Mouse (Mus musculus): Measurements from ENCODE around the gene Npcd. TPM values are rescaled to one million over a fixed set of nuclear protein-coding genes. Genes with fewer than 3 reads are reported as not detected.

The Npcd gene
- not detected in 2 replicates for polyA plus RNA-seq (2012; rRNA removed)

DNA sequence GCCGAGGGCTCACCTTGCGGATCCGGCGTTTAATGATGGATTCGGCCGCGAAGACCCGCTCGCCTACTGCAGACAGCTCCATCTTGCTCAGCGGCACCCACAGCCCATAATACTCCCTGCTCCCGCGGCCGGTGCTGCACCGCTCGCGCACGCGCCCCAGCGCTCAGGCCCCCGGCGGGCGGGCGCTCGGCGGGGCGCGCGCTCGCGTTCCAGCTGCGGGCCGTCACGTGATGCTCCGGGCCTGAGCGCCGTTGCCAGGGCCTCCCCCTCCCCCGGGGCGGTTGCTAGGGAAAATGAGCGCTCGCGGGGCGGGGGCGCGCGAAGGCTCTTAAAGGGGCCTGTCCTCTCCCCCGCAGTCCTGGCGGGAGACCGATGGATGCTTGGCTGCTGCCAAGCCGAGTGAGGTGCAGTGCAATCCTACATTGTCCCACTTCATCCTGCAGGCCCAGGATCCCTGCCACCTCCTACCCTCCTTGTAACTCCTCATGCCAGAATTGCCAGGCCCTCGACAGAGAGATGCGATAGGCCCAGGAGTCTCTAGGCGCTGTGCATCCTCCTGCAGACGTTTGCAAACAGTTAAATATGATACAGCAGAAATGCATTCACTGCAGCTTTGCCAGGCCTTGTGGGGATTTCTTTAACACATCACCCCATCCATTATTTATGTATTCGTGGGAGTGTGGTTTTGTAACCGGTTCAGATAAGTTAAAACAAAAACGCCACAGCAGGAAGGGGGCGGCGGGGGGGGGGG, at the start of gene Npcd, which contains the start of gene Cbx6:
Gene Npcd (minus strand): TSS at position 108 of the 751 bp plus-strand sequence.
Gene Cbx6 (minus strand): TSS at position 559 of the 751 bp plus-strand sequence.
- DNase-seq (ENCODE audit: low read depth, low spot score): no peak
- WGBS: 4% methylated on average over 58 of the region's 58 CpGs

DNA sequence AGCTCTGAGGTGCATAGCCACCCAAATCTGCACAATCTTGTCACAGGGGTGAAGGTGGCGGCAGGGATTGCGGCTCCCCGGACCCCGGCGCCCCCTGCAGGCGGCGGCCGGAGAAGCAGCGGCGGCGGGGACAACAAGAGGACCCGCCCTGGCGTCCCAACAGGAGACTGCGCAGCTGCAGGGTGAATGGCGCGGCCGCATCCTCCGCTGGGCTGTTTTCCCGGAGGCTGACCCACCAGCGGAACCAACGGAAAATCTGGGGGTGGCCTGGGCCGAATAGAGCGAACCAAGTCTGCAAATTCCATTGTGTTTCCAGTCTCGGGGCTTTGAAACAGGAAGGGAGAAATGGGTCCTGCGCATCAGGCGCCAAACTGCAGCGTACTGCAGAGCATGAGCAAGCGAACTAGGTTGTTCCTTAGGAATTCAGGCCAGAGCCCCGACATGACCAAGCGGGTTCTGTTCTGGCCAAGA, 49.4 kb upstream of the Npcd start:
- DNase-seq (ENCODE audit: low read depth, low spot score): peak; percentile 67
- WGBS: under 1% methylated on average over 30 of the region's 30 CpGs

- no peak for DNase-seq (ENCODE audit: low read depth, low spot score)
- 29% methylated on average over 19 of the region's 19 CpGs for WGBS
Observed at GRCm38 (mm10) chr15:79882623-79883267, 48.7 kb upstream of the Npcd start.

GRCm38 (mm10) chr15:79880477-79880876, 46.4 kb upstream of the Npcd start:
- WGBS: 78% methylated on average over 3 of the region's 3 CpGs
- no peak for DNase-seq (ENCODE audit: low read depth, low spot score)

DNA sequence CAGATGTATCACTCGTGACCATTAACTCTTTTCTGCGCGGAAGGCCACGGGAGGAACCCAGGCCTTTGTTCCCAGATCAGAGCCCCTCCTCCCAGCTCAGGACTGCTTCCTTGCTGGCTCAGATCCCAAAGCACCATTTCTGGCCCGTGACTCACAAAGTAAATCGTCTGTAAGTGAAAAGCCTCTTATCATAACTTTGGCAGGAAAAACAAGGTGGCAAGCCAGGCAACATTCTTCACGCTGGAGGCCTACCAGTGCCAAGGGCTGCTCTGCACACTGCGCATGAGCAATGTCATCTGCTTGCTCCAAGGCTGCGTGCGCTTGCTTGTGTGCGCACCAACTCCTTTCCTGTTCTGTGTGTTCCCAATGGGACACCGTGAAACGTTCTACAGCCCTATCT, 45.3 kb upstream of the Npcd start:
- peak; percentile 93 for DNase-seq (ENCODE audit: low read depth, low spot score)
- WGBS: 8% methylated on average over 13 of the region's 13 CpGs

DNA sequence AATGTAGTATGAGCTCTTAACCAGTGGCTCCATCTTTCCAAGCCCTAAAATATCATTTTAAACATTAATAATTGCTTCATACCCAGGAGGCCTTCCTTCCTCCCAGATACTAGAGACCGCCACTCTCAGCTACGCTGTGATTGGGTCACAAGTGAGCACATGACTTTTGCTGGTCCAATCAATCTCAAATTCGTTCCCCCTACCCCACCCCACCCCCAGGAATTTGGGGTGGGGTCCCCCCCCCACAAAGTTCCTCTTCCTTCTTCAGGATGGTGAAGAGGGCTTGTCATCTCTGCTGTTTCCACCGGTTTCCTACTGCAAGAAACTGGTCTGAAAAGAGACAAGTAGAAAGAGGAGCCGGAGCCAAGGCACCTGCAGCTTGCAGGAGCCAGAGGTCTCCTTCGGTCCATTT, 44.7 kb upstream of the Npcd start:
- 56% methylated on average over 6 of the region's 6 CpGs for WGBS
- no peak for DNase-seq (ENCODE audit: low read depth, low spot score)

DNA sequence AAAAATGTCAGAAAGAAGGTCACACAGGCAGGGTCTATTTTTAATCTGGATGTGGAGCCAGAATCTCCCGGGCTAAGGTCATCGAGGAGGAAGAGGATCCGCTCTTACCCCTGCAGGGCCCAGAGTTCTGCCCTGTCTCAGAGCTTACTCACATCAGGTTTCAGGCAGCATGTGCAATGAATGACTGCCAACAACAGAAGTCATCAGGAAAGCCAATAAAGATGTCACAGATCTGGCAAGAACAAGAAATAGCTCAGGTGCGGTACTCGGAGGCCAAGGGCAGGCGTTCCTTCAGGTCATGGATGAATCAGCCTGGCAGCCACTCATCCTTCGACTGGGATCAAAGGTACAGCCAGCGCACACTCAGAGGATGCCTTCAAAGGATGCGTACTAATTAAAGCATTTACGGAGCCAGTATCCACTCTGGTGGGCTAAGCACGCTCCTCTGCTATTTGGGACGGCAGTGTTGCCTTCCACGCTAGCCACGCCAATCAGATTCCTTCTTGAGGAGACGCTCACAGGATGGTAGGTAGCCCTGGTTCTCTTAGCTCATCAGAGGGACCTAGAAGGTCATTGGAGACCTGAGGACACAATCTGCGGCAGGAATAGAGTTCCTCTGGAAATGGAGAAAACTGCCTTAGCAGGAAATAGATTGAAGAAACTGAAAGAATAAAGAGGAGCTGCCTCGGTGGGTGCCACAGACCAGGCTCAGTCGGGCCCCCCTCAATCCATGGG, 41.4 kb upstream of the Npcd start:
- 36% methylated on average over 18 of the region's 18 CpGs for WGBS
- no peak for DNase-seq (ENCODE audit: low read depth, low spot score)

- 60% methylated on average over 2 of the region's 2 CpGs for WGBS
- DNase-seq (ENCODE audit: low read depth, low spot score): no peak
Observed at GRCm38 (mm10) chr15:79873995-79874394, 40.0 kb upstream of the Npcd start.

DNA sequence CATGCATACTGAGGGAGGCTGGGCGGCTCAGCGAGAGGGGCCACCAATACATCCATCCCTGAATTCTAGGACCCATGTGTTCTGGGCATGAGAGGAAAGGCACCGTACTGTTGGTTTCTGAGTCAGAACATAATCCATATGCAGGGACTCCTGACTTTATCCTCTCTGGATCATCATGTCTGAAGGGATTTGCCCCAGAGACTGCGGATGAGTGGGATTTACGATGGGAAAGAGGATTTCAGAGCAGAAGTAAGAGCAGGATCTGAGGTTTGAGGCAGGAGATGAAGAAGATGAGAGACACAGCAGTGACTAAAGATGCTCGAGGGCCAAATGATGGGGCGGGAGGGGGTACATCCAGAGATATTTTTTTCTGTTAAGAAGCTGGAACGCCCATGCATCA, 39.5 kb upstream of the Npcd start:
- WGBS: 91% methylated on average over 8 of the region's 8 CpGs
- no peak for DNase-seq (ENCODE audit: low read depth, low spot score)

- DNase-seq (ENCODE audit: low read depth, low spot score): no peak
- 90% methylated on average over 3 of the region's 3 CpGs for WGBS
Observed at GRCm38 (mm10) chr15:79867260-79868002, 33.4 kb upstream of the Npcd start.

DNA sequence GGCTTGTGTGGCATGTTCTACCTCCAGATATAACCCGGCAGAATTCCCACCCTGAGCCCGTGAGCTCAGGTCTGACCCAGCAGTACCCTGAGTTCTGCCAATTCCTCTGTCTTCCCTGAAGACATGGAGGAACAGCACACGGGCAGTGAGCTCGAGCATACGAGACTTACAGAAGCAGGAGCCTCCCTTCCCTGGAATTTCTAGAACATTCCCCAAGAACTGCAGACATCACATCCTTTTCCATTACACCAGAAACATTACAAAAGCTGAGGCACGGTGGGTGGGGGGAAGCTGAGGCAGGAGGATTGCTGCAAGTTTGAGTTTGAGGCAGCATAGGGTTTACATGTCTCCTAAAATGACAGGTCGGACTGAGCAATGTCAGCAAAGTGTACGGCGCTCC, 25.8 kb upstream of the Npcd start:
- 89% methylated on average over 9 of the region's 9 CpGs for WGBS
- no peak for DNase-seq (ENCODE audit: low read depth, low spot score)

DNA sequence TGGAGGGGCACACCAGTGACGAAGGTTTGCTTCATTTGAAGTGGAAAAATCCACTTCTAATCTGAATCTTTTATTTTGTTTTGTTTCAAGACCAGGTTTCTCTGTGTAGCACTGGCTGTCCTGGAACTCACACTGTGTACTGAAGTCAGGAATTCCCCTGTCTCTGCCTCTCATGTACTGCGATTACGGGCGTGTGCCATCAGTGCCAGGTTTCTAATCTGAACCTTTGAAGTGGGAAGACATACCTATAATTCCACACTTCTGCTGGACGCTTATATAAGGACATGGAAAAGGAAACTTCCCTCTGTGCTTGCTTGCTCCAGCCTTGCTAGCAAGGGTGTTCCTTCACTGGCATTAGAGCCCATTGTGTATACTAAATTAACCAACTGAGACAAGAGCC, 24.9 kb upstream of the Npcd start:
- 68% methylated on average over 5 of the region's 5 CpGs for WGBS
- no peak for DNase-seq (ENCODE audit: low read depth, low spot score)

DNA sequence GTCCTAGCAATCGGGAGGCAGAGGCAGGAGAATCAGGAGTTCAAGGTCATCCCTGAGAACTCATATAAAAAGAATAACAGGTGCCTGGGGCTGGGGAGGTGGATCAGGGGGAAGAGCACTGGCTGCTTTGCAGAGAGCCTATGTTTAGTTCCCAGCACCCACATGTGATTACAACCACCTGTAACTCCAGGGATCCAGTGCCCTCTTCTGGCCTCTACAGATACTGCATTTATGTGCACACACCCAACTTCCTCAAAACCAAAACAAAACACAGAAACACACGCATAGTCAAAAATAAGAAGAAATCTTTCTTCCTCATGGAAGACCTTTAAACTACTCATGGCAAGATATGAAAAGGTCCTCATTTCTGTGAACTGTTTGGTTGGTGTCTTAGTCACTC, 16.1 kb upstream of the Npcd start:
- WGBS: 78% methylated on average over 2 of the region's 2 CpGs
- no peak for DNase-seq (ENCODE audit: low read depth, low spot score)

DNA sequence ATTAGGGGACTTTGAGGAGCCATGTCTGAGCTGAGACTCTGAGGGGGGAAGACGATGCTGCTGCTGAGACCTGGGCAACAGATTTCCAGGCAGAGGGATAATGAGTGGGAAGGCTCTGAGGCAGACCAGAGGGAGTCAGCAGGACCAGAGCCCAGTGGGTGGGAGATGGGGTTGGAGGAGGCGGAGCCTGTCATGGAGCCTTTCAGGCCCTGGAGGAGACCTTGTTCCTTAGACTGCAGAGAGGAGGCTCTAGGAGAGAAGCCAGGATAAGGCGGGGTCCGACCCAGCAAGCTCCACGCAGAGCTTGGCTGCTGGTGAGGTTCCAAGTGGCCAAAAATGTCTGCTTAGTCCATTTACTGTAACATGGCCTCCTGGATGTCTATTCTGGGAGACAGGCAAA, 13.1 kb upstream of the Npcd start:
- WGBS: 36% methylated on average over 5 of the region's 5 CpGs
- no peak for DNase-seq (ENCODE audit: low read depth, low spot score)

GRCm38 (mm10) chr15:79845986-79846385, 11.9 kb upstream of the Npcd start:
- whole genome bisulfite sequencing: 50% methylated on average over 4 of the region's 4 CpGs
- DNase-seq (ENCODE audit: low read depth, low spot score): no peak

- 84% methylated on average over 3 of the region's 3 CpGs for WGBS
- DNase-seq (ENCODE audit: low read depth, low spot score): no peak
Observed at GRCm38 (mm10) chr15:79842985-79843384, 8.9 kb upstream of the Npcd start.

DNA sequence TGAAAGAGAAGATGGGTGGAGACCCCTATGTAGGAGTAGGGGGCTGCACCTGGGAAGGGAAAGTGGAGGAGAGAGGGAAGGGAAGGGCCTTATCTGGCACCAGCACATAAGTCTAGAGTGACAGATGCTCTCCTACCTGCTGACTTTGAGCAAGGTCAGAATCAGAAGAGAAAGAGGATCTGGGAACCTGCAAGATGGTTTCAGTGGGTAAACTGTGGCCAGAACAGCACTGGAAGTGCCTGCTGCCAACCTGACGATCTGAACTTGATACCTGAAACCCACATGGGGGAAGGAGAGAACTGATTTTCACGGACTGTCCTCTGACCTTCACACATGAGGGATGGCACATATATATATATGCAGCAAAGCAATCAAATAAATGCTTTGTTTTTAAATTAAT, 6.2 kb upstream of the Npcd start:
- WGBS: 49% methylated on average over 2 of the region's 2 CpGs

DNA sequence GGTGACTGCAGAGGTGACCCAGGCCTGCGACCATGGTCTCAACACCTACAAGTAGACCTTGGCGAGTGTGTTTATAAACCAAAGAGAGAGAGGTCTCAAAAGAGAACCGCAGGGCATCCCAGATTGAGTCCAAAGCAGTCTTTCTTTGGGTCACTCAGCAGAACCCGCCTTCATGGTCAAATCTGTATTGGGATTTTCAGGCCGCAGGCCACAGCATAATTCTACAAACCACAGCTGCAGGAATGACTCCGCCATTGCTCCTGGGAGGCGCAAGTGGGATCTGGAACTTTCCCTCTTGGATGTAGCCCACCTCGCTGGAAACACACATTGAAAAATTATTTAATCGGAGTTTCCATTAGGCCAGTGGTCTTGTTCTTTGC, 834 bp upstream of the Npcd start:
- 73% methylated on average over 9 of the region's 9 CpGs for WGBS
- DNase-seq (ENCODE audit: low read depth, low spot score): no peak

More for the DNA sequence above, 6.2 kb upstream of the Npcd start:
- no peak for DNase-seq (ENCODE audit: low read depth, low spot score)

DNA sequence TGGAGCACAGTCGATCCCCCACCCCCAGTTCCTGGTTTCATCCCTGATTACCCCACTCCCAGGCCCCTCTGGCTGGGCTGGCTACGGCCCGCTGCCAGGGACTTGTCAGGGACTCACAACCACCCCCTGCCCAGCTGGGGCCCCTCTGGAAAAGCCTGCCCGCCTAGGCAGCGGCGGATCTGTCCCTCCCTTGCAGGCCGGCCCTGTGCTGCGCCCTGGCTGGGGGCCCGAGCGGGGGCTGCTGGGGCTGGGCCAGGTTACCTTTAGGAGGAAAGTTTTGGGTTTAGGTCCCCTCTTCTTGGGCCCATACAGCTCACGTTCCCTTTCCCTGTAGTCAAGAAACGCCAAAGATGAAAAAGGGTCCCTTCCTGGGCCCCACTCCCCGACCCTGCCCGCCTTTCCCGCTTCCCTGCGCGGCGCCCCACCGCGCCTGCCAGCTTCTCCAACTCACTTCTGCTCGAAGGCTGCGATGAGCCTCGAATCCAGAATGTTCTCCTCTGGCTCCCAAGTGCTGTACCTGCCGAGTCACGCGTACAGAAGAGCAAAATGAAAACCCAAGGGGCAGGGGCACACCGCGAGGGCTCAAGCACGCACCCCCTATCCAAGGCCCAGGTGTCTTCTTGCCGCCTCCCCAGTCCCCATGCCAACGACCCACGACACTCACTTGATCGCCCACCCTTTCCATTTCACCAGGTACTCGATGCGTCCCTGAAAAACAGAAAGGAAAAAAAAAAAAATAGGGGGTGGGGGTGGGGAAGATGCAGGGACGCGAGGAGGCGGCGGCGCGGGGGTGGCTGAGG, 586 bp downstream of the Npcd start:
- no peak for DNase-seq (ENCODE audit: low read depth, low spot score)
- 3% methylated on average over 41 of the region's 41 CpGs for WGBS

Measured in large intestine, adult 2 months (tissue).